Mouse (Mus musculus) MEL (cell line): ENCODE results near the gene H2-Q10.
"Not testable (repeated sequence)": the region's sequence is repeated elsewhere in the genome, so short reads cannot be mapped to it uniquely, and the experiment has no call there.

ENCODE experiments used
- CHD2 ChIP-seq: IDR thresholded peaks from 2 replicates; pipeline ENCODE4 v1.6.1; 2011; ENCODE audit warnings: low read length, improper control_type of control experiment
- GATA1 ChIP-seq: IDR thresholded peaks from 2 replicates; pipeline ENCODE4 v1.6.1; 2011; ENCODE audit warnings: low read depth, low read length, improper control_type of control experiment
- KAT2A ChIP-seq: conservative IDR thresholded peaks from 2 replicates; pipeline ENCODE4 v1.6.1; 2012; ENCODE audit warnings: low read depth, low read length, improper control_type of control experiment, inconsistent platforms
- MAFK ChIP-seq: IDR thresholded peaks from 2 replicates; pipeline ENCODE4 v1.6.1; 2011; ENCODE audit warnings: low read depth, mild to moderate bottlenecking, low read length, improper control_type of control experiment, borderline replicate concordance
- POLR2A ChIP-seq, 2 experiments: IDR thresholded peaks; 2 replicates each; pipeline ENCODE4 v1.6.1; 2011 to 2012; ENCODE audit warnings: low read length in 2 of 2, mild to moderate bottlenecking in 2 of 2, control low read depth in 1 of 2, improper control_type of control experiment in 1 of 2, low read depth in 1 of 2, moderate library complexity in 1 of 2; ENCODE audit not compliant: control insufficient read depth in 1 of 2, insufficient read depth in 1 of 2, poor library complexity in 1 of 2
- POLR2AphosphoS2 ChIP-seq: IDR thresholded peaks from 2 replicates; pipeline ENCODE4 v1.6.1; 2011; ENCODE audit warnings: low read length, improper control_type of control experiment
- SMC3 ChIP-seq: IDR thresholded peaks from 2 replicates; pipeline ENCODE4 v1.6.1; 2011; ENCODE audit warnings: low read depth, low read length, improper control_type of control experiment
- USF1 ChIP-seq: IDR thresholded peaks from 2 replicates; pipeline ENCODE4 v1.6.1; 2014; ENCODE audit warnings: low read depth, mild to moderate bottlenecking, inconsistent platforms, low read length, improper control_type of control experiment, moderate library complexity
- ZC3H11A ChIP-seq: IDR thresholded peaks from 2 replicates; pipeline ENCODE4 v1.6.1; 2012; ENCODE audit warnings: low read depth, mild to moderate bottlenecking, inconsistent platforms, low read length, improper control_type of control experiment
- ZMIZ1 ChIP-seq: IDR thresholded peaks from 2 replicates; pipeline ENCODE4 v1.6.1; 2012; ENCODE audit warnings: low read depth, mild to moderate bottlenecking, inconsistent platforms, low read length, improper control_type of control experiment, moderate library complexity
- ZNF384 ChIP-seq: IDR thresholded peaks from 2 replicates; pipeline ENCODE4 v1.6.1; 2012; ENCODE audit warnings: low read depth, mild to moderate bottlenecking, inconsistent platforms, low read length, improper control_type of control experiment

DNA sequence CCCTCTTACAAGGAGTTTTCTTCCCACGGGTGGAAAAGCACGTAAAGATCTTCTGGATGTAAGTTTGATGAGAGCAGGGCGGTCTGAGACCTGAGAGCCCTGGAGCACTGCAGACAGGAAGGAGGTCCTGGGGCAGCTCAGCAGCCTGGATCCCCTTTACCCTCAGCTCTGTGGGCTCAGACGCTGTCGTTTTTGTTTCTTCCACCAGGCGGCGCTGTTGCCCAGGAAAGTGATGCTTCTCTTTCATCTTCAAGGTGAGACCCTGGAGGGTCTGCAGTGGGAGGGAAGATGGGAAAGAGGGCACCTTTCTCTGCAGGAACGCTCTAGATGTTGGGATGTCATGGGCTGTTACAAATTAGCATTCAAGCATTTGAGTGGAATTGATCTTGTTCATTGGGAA is 35.1 kb upstream of the H2-Q10 start:
- not testable (repeated sequence) for TF ChIP-seq CHD2; ZC3H11A; KAT2A; POLR2AphosphoS2; POLR2A (IDR thresholded peaks at IDR 0.05; ENCODE audit: control insufficient read depth in 1 of 2, insufficient read depth in 1 of 2, low read depth in 1 of 2, low read length in 2 of 2, poor library complexity in 1 of 2); USF1; GATA1; MAFK; ZNF384; ZMIZ1
- TF ChIP-seq SMC3: 0 out of 2 replicates have a peak, but pooled peaks have one; percentile 12
